16 mouse cellular contexts compared by ENCODE assay signal in genomic region chr1:88558793-88559192, GRCm38 (mm10). TPM values are rescaled to one million over a fixed set of nuclear protein-coding genes. Genes with fewer than 3 reads are reported as not detected.
"Had no signal": no experiment of that assay in that cellular context is flagged by ENCODE, and none has a peak within 500 bp of the region (broad histone marks: within the 10 kb centered on the region; RNA-seq: fewer than 3 reads in every experiment).

No protein-coding gene starts in this region.

- H3K9ac ChIP-seq: limb, embryonic 13.5 days; liver, embryonic 15.5 days; neural tube, embryonic 13.5 days had no signal

- H3K36me3 ChIP-seq: limb, embryonic 13.5 days; liver, embryonic 15.5 days; neural tube, embryonic 13.5 days had no signal

- H3K9me3 ChIP-seq: liver, embryonic 15.5 days; neural tube, embryonic 13.5 days had no signal

- H3K4me3 ChIP-seq: limb, embryonic 13.5 days; liver, embryonic 15.5 days; neural tube, embryonic 13.5 days had no signal

- H3K27me3 ChIP-seq: limb, embryonic 13.5 days; liver, embryonic 15.5 days; neural tube, embryonic 13.5 days had no signal

- H3K4me2 ChIP-seq: limb, embryonic 13.5 days; liver, embryonic 11.5 days; liver, embryonic 15.5 days; neural tube, embryonic 13.5 days had no signal

- H3K27ac ChIP-seq: hindbrain, postnatal 0 days; limb, embryonic 13.5 days; liver, embryonic 15.5 days; neural tube, embryonic 13.5 days had no signal

- DNase-seq: kidney, adult 18-20 months; right cerebral cortex, postnatal 4 days; spleen, adult 18-20 months; thymus, postnatal 4 days had no signal

RNA-seq across cellular contexts. Expression of gene Glrp1, which starts 48.9 kb away (rescaled TPM):
- total RNA-seq: hindbrain, postnatal 0 days; layer of hippocampus, postnatal 14 days; left cerebral cortex, adult 18-20 months; left cerebral cortex, postnatal 4 days; monocyte, adult 5-6 weeks had no signal
- polyA plus RNA-seq: hindbrain, postnatal 0 days; large intestine, adult 2 months; limb, embryonic 13.5 days; midbrain, embryonic 14.5 days; neural tube, embryonic 13.5 days; stomach, embryonic 14.5 days had no signal
